Mouse (Mus musculus) stomach, postnatal 0 days (tissue): Measurements from ENCODE around the gene Zfp513.

Experiments used
- CTCF ChIP-seq: IDR thresholded peaks from 2 replicates; pipeline ENCODE4 v1.5.1; 2016; ENCODE audit warnings: antibody characterized with exemption, low read depth, mild to moderate bottlenecking, moderate library complexity
- EP300 ChIP-seq: optimal IDR thresholded peaks from 2 replicates; pipeline ENCODE3; 2016; ENCODE audit warnings: antibody characterized with exemption

- TF ChIP-seq CTCF = peak; percentile 46
- TF ChIP-seq EP300 = no peak
These were observed 50.4 kb downstream of the Zfp513 start for GRCm38 (mm10) chr5:31151746-31152145.
